In genomic region chr12:101667502-101667901, GRCm38 (mm10) we compare ENCODE assay signal across 23 mouse cellular contexts.
"Had no signal": no experiment of that assay in that cellular context is flagged by ENCODE, and none has a peak within 500 bp of the region (broad histone marks: within the 10 kb centered on the region; RNA-seq: fewer than 3 reads in every experiment).

No protein-coding gene starts in this region.

- ATAC-seq: hindbrain, postnatal 0 days; intestine, postnatal 0 days; liver, embryonic 12.5 days had no signal

- H3K27me3 ChIP-seq: heart, embryonic 12.5 days; hindbrain, embryonic 13.5 days; hindbrain, embryonic 15.5 days; limb, embryonic 13.5 days; limb, embryonic 15.5 days; liver, embryonic 12.5 days had no signal

- H3K27ac ChIP-seq: heart, embryonic 10.5 days; hindbrain, embryonic 13.5 days; hindbrain, embryonic 15.5 days; hindbrain, postnatal 0 days; limb, embryonic 13.5 days; limb, embryonic 15.5 days; liver, embryonic 12.5 days; liver, embryonic 14.5 days had no signal

- H3K9ac ChIP-seq: heart, embryonic 12.5 days; hindbrain, embryonic 13.5 days; hindbrain, embryonic 15.5 days; limb, embryonic 13.5 days; limb, embryonic 15.5 days; liver, embryonic 12.5 days; liver, embryonic 14.5 days had no signal

- H3K9me3 ChIP-seq: heart, embryonic 10.5 days; heart, embryonic 12.5 days; hindbrain, embryonic 13.5 days; hindbrain, embryonic 15.5 days; limb, embryonic 13.5 days; limb, embryonic 15.5 days; liver, embryonic 12.5 days had no signal

- H3K36me3 ChIP-seq: heart, embryonic 10.5 days; heart, embryonic 12.5 days; hindbrain, embryonic 13.5 days; hindbrain, embryonic 15.5 days; limb, embryonic 13.5 days; limb, embryonic 15.5 days; liver, embryonic 12.5 days had no signal

- DNase-seq: gastrocnemius, postnatal 14 days; gastrocnemius, postnatal 36 days; heart, adult 18-20 months; heart, postnatal 14 days; heart, postnatal 36 days; kidney, adult 18-20 months; kidney, adult 8-10 months; kidney, postnatal 10 days; kidney, postnatal 25 days; kidney, postnatal 4 days; layer of hippocampus, adult 9-11 months; layer of hippocampus, postnatal 36 days; left cerebral cortex, postnatal 4 days had no signal

- H3K4me2 ChIP-seq: heart, embryonic 12.5 days; hindbrain, embryonic 13.5 days; hindbrain, embryonic 15.5 days; limb, embryonic 13.5 days; limb, embryonic 15.5 days; liver, embryonic 12.5 days had no signal

- H3K4me3 ChIP-seq: heart, embryonic 10.5 days; heart, embryonic 12.5 days; hindbrain, embryonic 13.5 days; hindbrain, embryonic 15.5 days; limb, embryonic 13.5 days; limb, embryonic 15.5 days; liver, embryonic 12.5 days had no signal

- H3K4me1 ChIP-seq: heart, embryonic 10.5 days; heart, embryonic 12.5 days; hindbrain, embryonic 13.5 days; hindbrain, embryonic 15.5 days; limb, embryonic 13.5 days; limb, embryonic 15.5 days; liver, embryonic 12.5 days had no signal
